Mouse (Mus musculus) heart, embryonic 14.5 days (tissue): Measurements from ENCODE around the gene Dlx6. TPM values are rescaled to one million over a fixed set of nuclear protein-coding genes. Genes with fewer than 3 reads are reported as not detected.

ENCODE experiments used
- ATAC-seq: fragments of 200-750 bp; cut with Nextera tagmentation; 2 replicates; pipeline ENCODE4 v1.8.0; 2017; ENCODE audit warnings: low read depth, moderate TSS enrichment; ENCODE audit not compliant: insufficient number of reproducible peaks, insufficient read depth, low FRiP score
- H3K27ac ChIP-seq, 2 experiments: fragments of 200-500 bp in 1 of 2; fragments of 300-500 bp in 1 of 2; sonication (generic) in 1 of 2; replicated peaks in 1 of 2; 2 replicates each; pipeline ENCODE4 v1.5.1; 2012 to 2014; ENCODE audit warnings: low read depth in 2 of 2, low read length in 2 of 2, control low read depth in 1 of 2, mild to moderate bottlenecking in 1 of 2, mixed read lengths in 1 of 2; ENCODE audit not compliant: control insufficient read depth in 1 of 2, insufficient read depth in 1 of 2
- H3K27me3 ChIP-seq: fragments of 300-500 bp; sonication (generic); 2 replicates; pipeline ENCODE4 v1.6.1; 2014; ENCODE audit warnings: mild to moderate bottlenecking, low read length, control low read depth; ENCODE audit not compliant: control insufficient read depth, insufficient read depth
- H3K36me3 ChIP-seq: fragments of 300-500 bp; sonication (generic); 2 replicates; pipeline ENCODE4 v1.6.1; 2014; ENCODE audit warnings: mild to moderate bottlenecking, control low read depth, low read length, mixed read lengths; ENCODE audit not compliant: control insufficient read depth, insufficient read depth
- H3K4me1 ChIP-seq, 2 experiments: fragments of 200-500 bp in 1 of 2; fragments of 300-500 bp in 1 of 2; sonication (generic) in 1 of 2; 2 replicates each; pipeline ENCODE4 v1.6.1; 2012 to 2014; ENCODE audit warnings: low read length in 2 of 2, control low read depth in 1 of 2, mixed read lengths in 1 of 2; ENCODE audit not compliant: control insufficient read depth in 2 of 2, insufficient read depth in 2 of 2
- H3K4me2 ChIP-seq: fragments of 300-500 bp; sonication (generic); 2 replicates; pipeline ENCODE4 v1.6.1; 2014; ENCODE audit warnings: mild to moderate bottlenecking, low read length
- H3K4me3 ChIP-seq, 2 experiments: fragments of 200-500 bp in 1 of 2; fragments of 300-500 bp in 1 of 2; sonication (generic) in 1 of 2; 2 replicates each; pipeline ENCODE4 v1.5.1; 2012 to 2014; ENCODE audit warnings: low read length in 2 of 2, mild to moderate bottlenecking in 2 of 2, control low read depth in 1 of 2, low read depth in 1 of 2, moderate library complexity in 1 of 2; ENCODE audit not compliant: control insufficient read depth in 1 of 2, insufficient read depth in 1 of 2
- H3K9ac ChIP-seq: fragments of 300-500 bp; sonication (generic); 2 replicates; pipeline ENCODE4 v1.6.1; 2014; ENCODE audit warnings: mild to moderate bottlenecking, low read length
- H3K9me3 ChIP-seq: fragments of 300-500 bp; sonication (generic); 2 replicates; pipeline ENCODE4 v1.6.1; 2016; ENCODE audit warnings: low read length, control low read depth; ENCODE audit not compliant: control insufficient read depth
- WGBS: fragments of 180-500 bp; shearing (Covaris S2); extraction: QIAGEN DNeasy Blood & Tissue Kit; methylation state at CpG from one replicate; pipeline ENCODE4 v1.1.7; 2014; 5-methylcytosine and 5-hydroxymethylcytosine counted together
- polyA plus RNA-seq: library from polyadenylated mRNA; unstranded; fragments of >200 nt; fragmentation: Nextera tagmentation; extraction: Ambion mirVana; gene quantifications from 2 replicates; pipeline ENCODE4 v1.2.1, GENCODE M21; 2014

Dlx6 gene
- polyA plus RNA-seq, 1 experiment from 2014 or later: not detected

- no peaks in the 10 kb centered on the region for H3K36me3 ChIP-seq
- no peak overlapping the region for H3K9ac ChIP-seq
- no peak overlapping the region for H3K27ac ChIP-seq
- H3K4me3 ChIP-seq: no peak overlapping the region
- no peaks in the 10 kb centered on the region for H3K4me1 ChIP-seq
- no peak for ATAC-seq
- no peak overlapping the region for H3K4me2 ChIP-seq
- 42% methylated on average over 9 of the region's 9 CpGs for WGBS
- no peaks in the 10 kb centered on the region for H3K9me3 ChIP-seq
- no peaks in the 10 kb centered on the region for H3K27me3 ChIP-seq
These were observed 52.4 kb downstream of the Dlx6 start for GRCm38 (mm10) chr6:6915526-6915915.

GRCm38 (mm10) chr6:6917334-6917733, 54.2 kb downstream of the Dlx6 start:
- no peak overlapping the region for H3K4me3 ChIP-seq
- 88% methylated on average over 4 of the region's 4 CpGs for WGBS
- no peaks in the 10 kb centered on the region for H3K36me3 ChIP-seq
- no peak overlapping the region for H3K9ac ChIP-seq
- no peak for ATAC-seq
- H3K4me2 ChIP-seq: no peak overlapping the region
- no peaks in the 10 kb centered on the region for H3K9me3 ChIP-seq
- no peaks in the 10 kb centered on the region for H3K4me1 ChIP-seq
- no peaks in the 10 kb centered on the region for H3K27me3 ChIP-seq
- no peak overlapping the region for H3K27ac ChIP-seq

Other genes starting within 250 kb of the Dlx6 start
- 1.3 TPM in 2 replicates for gene Dlx5, start 18.8 kb downstream of the Dlx6 start, polyA plus RNA-seq
- 4.8 and 4.9 TPM in 2 replicates for gene Sdhaf3, start 92.7 kb downstream of the Dlx6 start, polyA plus RNA-seq